Mouse (Mus musculus): Measurements from ENCODE around the gene Mamstr.

- TF ChIP-seq POLR2A (IDR thresholded peaks at IDR 0.05; ENCODE audit: borderline replicate concordance, insufficient read depth, low read length) (no peak), CTCF (IDR thresholded peaks at IDR 0.05; ENCODE audit: borderline replicate concordance, insufficient read depth, low read depth, low read length) (no peak)
Observed at GRCm38 (mm10) chr7:45641391-45642040, 1.7 kb downstream of the Mamstr start.
